Mouse (Mus musculus) heart, embryonic 16.5 days (tissue): ENCODE measurements around the gene Fdxacb1. TPM values are rescaled to one million over a fixed set of nuclear protein-coding genes. Genes with fewer than 3 reads are reported as not detected.

Experiments
- ATAC-seq: fragments of 200-750 bp; cut with Nextera tagmentation; replicated peaks from 2 replicates; pipeline ENCODE4 v1.8.0; 2017; ENCODE audit warnings: moderate number of reproducible peaks; ENCODE audit not compliant: insufficient read depth, low FRiP score; ENCODE audit errors: extremely low read depth
- H3K27ac ChIP-seq: fragments of 300-500 bp; sonication (generic); 2 replicates; pipeline ENCODE4 v1.5.1; 2014; ENCODE audit warnings: mild to moderate bottlenecking, low read length, control low read depth, moderate library complexity
- H3K27me3 ChIP-seq: fragments of 300-500 bp; sonication (generic); 2 replicates; pipeline ENCODE4 v1.6.1; 2014; ENCODE audit warnings: low read length, mixed read lengths; ENCODE audit not compliant: control insufficient read depth, insufficient read depth
- H3K36me3 ChIP-seq: fragments of 300-500 bp; sonication (generic); 2 replicates; pipeline ENCODE4 v1.6.1; 2014; ENCODE audit not compliant: control insufficient read depth, insufficient read depth
- H3K4me1 ChIP-seq: fragments of 300-500 bp; sonication (generic); 2 replicates; pipeline ENCODE4 v1.6.1; 2014; ENCODE audit warnings: low read length, mixed read lengths; ENCODE audit not compliant: control insufficient read depth, insufficient read depth
- H3K4me2 ChIP-seq: fragments of 300-500 bp; sonication (generic); 2 replicates; pipeline ENCODE4 v1.6.1; 2014; ENCODE audit warnings: low read depth, mild to moderate bottlenecking, control low read depth, low read length
- H3K4me3 ChIP-seq: fragments of 300-500 bp; sonication (generic); 2 replicates; pipeline ENCODE4 v1.5.1; 2014; ENCODE audit warnings: mild to moderate bottlenecking, control low read depth, low read length
- H3K9ac ChIP-seq: fragments of 300-500 bp; sonication (generic); 2 replicates; pipeline ENCODE4 v1.6.1; 2014; ENCODE audit warnings: low read length, control low read depth
- H3K9me3 ChIP-seq: fragments of 300-500 bp; sonication (generic); replicated peaks from 2 replicates; pipeline ENCODE4 v1.6.1; 2016; ENCODE audit warnings: low read length; ENCODE audit not compliant: control insufficient read depth
- WGBS: fragments of 180-500 bp; shearing (Covaris S2); extraction: QIAGEN DNeasy Blood & Tissue Kit; methylation state at CpG from one replicate; pipeline ENCODE4 v1.1.7; 2014; 5-methylcytosine and 5-hydroxymethylcytosine counted together
- polyA plus RNA-seq: library from polyadenylated mRNA; unstranded; fragments of >200 nt; fragmentation: Nextera tagmentation; extraction: Ambion mirVana; gene quantifications from 2 replicates; pipeline ENCODE4 v1.2.1, GENCODE M21; 2015

The Fdxacb1 gene
- polyA plus RNA-seq, 1 experiment from 2014 or later, result 11.0 TPM

DNA sequence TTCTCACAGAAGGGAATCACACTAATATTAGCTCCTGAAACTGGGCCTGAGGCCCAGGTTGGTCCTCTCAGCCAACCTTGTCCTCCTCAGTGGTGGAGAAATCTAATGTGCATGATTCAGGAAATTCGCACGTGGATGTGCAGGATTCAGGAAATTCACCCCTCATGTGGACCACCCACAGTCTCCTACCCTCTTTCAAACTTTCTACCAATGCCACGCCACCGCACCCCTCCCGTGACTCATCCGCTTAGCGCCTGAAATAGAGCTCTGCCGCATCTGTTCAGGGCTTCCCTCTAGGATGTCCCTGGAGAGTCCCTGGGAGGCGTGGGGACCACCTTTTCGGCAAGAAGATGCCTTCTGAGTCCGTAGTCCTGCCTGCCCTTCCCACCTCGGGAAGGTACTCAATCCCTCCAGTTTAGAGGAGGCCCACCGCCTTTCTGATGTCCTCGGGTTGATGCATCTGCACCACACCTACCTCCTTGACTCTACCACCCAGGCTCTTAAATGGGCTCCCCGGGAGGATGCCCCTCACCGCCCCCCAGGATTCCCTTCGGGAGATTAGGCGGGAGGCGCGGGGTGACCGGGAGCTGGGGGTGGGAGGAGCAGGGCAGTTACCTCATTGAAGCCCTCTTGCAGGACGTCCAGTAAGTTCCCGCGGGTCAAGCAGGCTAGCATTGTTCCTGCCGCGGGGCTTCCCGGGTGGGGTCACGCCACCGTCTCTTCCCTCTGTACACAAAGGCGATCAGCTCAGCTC lies 40.7 kb upstream of the Fdxacb1 start:
- H3K4me1 ChIP-seq, result peaks cover 42% of the 10 kb centered on the region
- H3K4me3 ChIP-seq, result peak overlapping the region; percentile 74
- H3K4me2 ChIP-seq, result peak overlapping the region; percentile 92
- H3K36me3 ChIP-seq, result no peaks in the 10 kb centered on the region
- peak overlapping the region; percentile 90 for H3K9ac ChIP-seq
- H3K27ac ChIP-seq, result peak overlapping the region; percentile 84
- no peaks in the 10 kb centered on the region for H3K27me3 ChIP-seq
- ATAC-seq, result peak; percentile 3; the same call in 1 of the 2 replicates
- WGBS, result 3% methylated on average over 30 of the region's 30 CpGs
- no peaks in the 10 kb centered on the region for H3K9me3 ChIP-seq

GRCm38 (mm10) chr9:50727925-50728651 lies 39.9 kb upstream of the Fdxacb1 start:
- Histone ChIP-seq H3K9ac (peak overlapping the region; percentile 90), H3K4me2 (peak overlapping the region; percentile 92), H3K4me3 (peak overlapping the region; percentile 74), H3K4me1 (peaks cover 35% of the 10 kb centered on the region), H3K36me3 (no peaks in the 10 kb centered on the region), H3K9me3 (no peaks in the 10 kb centered on the region), H3K27ac (peak overlapping the region; percentile 84), H3K27me3 (no peaks in the 10 kb centered on the region)
- WGBS, result under 1% methylated on average over 45 of the region's 45 CpGs
- ATAC-seq, result peak; percentile 88

- no peak overlapping the region for H3K9ac ChIP-seq
- peaks cover 25% of the 10 kb centered on the region for H3K4me1 ChIP-seq
- no peaks in the 10 kb centered on the region for H3K36me3 ChIP-seq
Observed at GRCm38 (mm10) chr9:50729600-50729999, 38.4 kb upstream of the Fdxacb1 start.

GRCm38 (mm10) chr9:50732560-50732959 lies 35.5 kb upstream of the Fdxacb1 start:
- WGBS, result 31% methylated on average over 4 of the region's 4 CpGs
- H3K4me3 ChIP-seq, result no peak overlapping the region
- ATAC-seq, result no peak
- no peak overlapping the region for H3K4me2 ChIP-seq
- no peaks in the 10 kb centered on the region for H3K36me3 ChIP-seq
- no peaks in the 10 kb centered on the region for H3K9me3 ChIP-seq
- H3K27ac ChIP-seq, result no peak overlapping the region
- no peaks in the 10 kb centered on the region for H3K27me3 ChIP-seq
- no peak overlapping the region for H3K9ac ChIP-seq
- peaks cover 10% of the 10 kb centered on the region; the same call in 1 of the 2 replicates for H3K4me1 ChIP-seq

More at GRCm38 (mm10) chr9:50729600-50729999, 38.4 kb upstream of the Fdxacb1 start:
- Histone ChIP-seq H3K27ac (0 out of 2 replicates have a peak overlapping the region, but pooled peaks have one; percentile 4), H3K4me3 (no peak overlapping the region), H3K4me2 (no peak overlapping the region), H3K9me3 (no peaks in the 10 kb centered on the region), H3K27me3 (no peaks in the 10 kb centered on the region)
- WGBS, result 45% methylated on average over 4 of the region's 4 CpGs
- ATAC-seq, result no peak

GRCm38 (mm10) chr9:50734989-50735388 lies 33.0 kb upstream of the Fdxacb1 start:
- WGBS, result 2% methylated on average over 9 of the region's 9 CpGs
- H3K4me2 ChIP-seq, result peak overlapping the region; percentile 40; the same call in 1 of the 2 replicates
- no peaks in the 10 kb centered on the region for H3K27me3 ChIP-seq

DNA sequence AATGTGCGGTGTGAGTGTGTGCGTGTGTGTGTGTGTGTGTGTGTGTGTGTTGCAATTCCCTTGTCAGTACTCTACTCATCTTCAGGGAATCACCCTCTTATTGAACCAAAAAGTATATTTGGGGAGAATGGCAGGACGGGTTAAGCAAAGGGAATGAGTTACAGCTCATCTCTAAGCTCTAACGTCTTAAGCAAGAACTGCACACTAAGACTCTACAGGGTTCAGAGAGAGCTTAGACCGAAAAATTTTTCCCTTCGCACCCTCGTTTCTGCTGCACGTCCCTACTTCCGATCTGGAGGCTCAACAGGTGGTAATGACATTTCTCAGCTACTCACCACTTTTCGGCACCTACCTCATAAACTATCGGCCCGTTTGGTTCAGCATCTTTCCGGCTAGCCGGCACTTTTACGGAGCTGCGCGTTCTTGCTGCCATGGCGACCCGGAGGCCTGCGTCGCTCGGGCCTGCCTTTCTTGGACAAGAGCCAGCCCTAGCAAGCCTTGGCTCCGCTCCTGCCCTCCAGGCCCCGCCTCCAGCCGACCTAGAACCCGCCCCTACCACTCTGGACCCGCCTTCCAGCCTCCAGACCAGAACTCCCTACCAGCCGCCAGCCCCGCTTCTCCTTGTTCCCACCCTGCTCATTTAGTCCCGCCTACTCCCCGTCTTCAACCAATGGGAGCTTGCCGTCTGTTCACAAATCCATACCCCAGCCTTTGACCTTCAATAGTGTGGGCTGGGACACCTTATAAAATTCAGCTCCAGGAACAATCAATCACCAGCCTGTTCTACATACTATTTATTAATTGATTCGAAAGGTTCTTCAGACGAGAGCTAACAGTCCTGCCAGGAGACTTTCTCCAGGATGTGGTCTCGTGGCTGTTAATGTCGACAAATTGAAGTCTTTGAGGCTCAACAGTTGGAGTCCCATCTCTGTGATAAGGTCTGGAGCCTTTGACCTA lies 28.8 kb upstream of the Fdxacb1 start, which contains the start of gene Dixdc1:
Gene Dixdc1 (minus strand): TSS at position 604 of the 957 bp plus-strand sequence.
- no peak within 1 kb of the TSS for H3K9ac ChIP-seq
- WGBS, result 10% methylated on average over 36 of the region's 36 CpGs
- peak within 1 kb of the TSS; percentile 74 for H3K4me2 ChIP-seq
- H3K27ac ChIP-seq, result peak within 1 kb of the TSS; percentile 78
- no peaks in the 10 kb centered on the region for H3K36me3 ChIP-seq
- no peaks in the 10 kb centered on the region for H3K9me3 ChIP-seq
- peak within 1 kb of the TSS; percentile 52 for H3K4me3 ChIP-seq
- ATAC-seq, result peak; percentile 99
- no peaks in the 10 kb centered on the region for H3K27me3 ChIP-seq
- peaks cover 18% of the 10 kb centered on the region for H3K4me1 ChIP-seq

More at GRCm38 (mm10) chr9:50734989-50735388, 33.0 kb upstream of the Fdxacb1 start:
- H3K27ac ChIP-seq, result no peak overlapping the region
- ATAC-seq, result no peak
- H3K9ac ChIP-seq, result no peak overlapping the region
- no peaks in the 10 kb centered on the region for H3K9me3 ChIP-seq
- H3K36me3 ChIP-seq, result no peaks in the 10 kb centered on the region
- H3K4me1 ChIP-seq, result peaks cover 12% of the 10 kb centered on the region
- no peak overlapping the region for H3K4me3 ChIP-seq

GRCm38 (mm10) chr9:50740867-50741784 lies 26.9 kb upstream of the Fdxacb1 start:
- Histone ChIP-seq H3K27ac (no peak overlapping the region), H3K9ac (no peak overlapping the region), H3K4me3 (no peak overlapping the region), H3K9me3 (no peaks in the 10 kb centered on the region), H3K27me3 (no peaks in the 10 kb centered on the region), H3K36me3 (no peaks in the 10 kb centered on the region), H3K4me1 (peaks cover 21% of the 10 kb centered on the region), H3K4me2 (no peak overlapping the region)
- ATAC-seq, result no peak
- 79% methylated on average over 14 of the region's 14 CpGs for WGBS

- no peak for ATAC-seq
- H3K4me3 ChIP-seq, result no peak overlapping the region
- H3K4me2 ChIP-seq, result no peak overlapping the region
- no peak overlapping the region for H3K9ac ChIP-seq
- WGBS, result 58% methylated on average over 3 of the region's 3 CpGs
- H3K27ac ChIP-seq, result peak overlapping the region; percentile 29; the same call in 1 of the 2 replicates
- no peaks in the 10 kb centered on the region for H3K36me3 ChIP-seq
- no peaks in the 10 kb centered on the region for H3K27me3 ChIP-seq
- no peaks in the 10 kb centered on the region for H3K9me3 ChIP-seq
- peaks cover 30% of the 10 kb centered on the region for H3K4me1 ChIP-seq
Observed at GRCm38 (mm10) chr9:50742261-50742660, 25.8 kb upstream of the Fdxacb1 start.
